Mouse (Mus musculus) heart, embryonic 14.5 days (tissue): Measurements from ENCODE around the gene Slc17a6. TPM values are rescaled to one million over a fixed set of nuclear protein-coding genes. Genes with fewer than 3 reads are reported as not detected.

ENCODE experiments used
- ATAC-seq: fragments of 200-750 bp; cut with Nextera tagmentation; 2 replicates; pipeline ENCODE4 v1.8.0; 2017; ENCODE audit warnings: low read depth, moderate TSS enrichment; ENCODE audit not compliant: insufficient number of reproducible peaks, insufficient read depth, low FRiP score
- H3K27ac ChIP-seq, 2 experiments: fragments of 200-500 bp in 1 of 2; fragments of 300-500 bp in 1 of 2; sonication (generic) in 1 of 2; replicated peaks in 1 of 2; 2 replicates each; pipeline ENCODE4 v1.5.1; 2012 to 2014; ENCODE audit warnings: low read depth in 2 of 2, low read length in 2 of 2, control low read depth in 1 of 2, mild to moderate bottlenecking in 1 of 2, mixed read lengths in 1 of 2; ENCODE audit not compliant: control insufficient read depth in 1 of 2, insufficient read depth in 1 of 2
- H3K27me3 ChIP-seq: fragments of 300-500 bp; sonication (generic); 2 replicates; pipeline ENCODE4 v1.6.1; 2014; ENCODE audit warnings: mild to moderate bottlenecking, low read length, control low read depth; ENCODE audit not compliant: control insufficient read depth, insufficient read depth
- H3K36me3 ChIP-seq: fragments of 300-500 bp; sonication (generic); 2 replicates; pipeline ENCODE4 v1.6.1; 2014; ENCODE audit warnings: mild to moderate bottlenecking, control low read depth, low read length, mixed read lengths; ENCODE audit not compliant: control insufficient read depth, insufficient read depth
- H3K4me1 ChIP-seq, 2 experiments: fragments of 200-500 bp in 1 of 2; fragments of 300-500 bp in 1 of 2; sonication (generic) in 1 of 2; 2 replicates each; pipeline ENCODE4 v1.6.1; 2012 to 2014; ENCODE audit warnings: low read length in 2 of 2, control low read depth in 1 of 2, mixed read lengths in 1 of 2; ENCODE audit not compliant: control insufficient read depth in 2 of 2, insufficient read depth in 2 of 2
- H3K4me2 ChIP-seq: fragments of 300-500 bp; sonication (generic); 2 replicates; pipeline ENCODE4 v1.6.1; 2014; ENCODE audit warnings: mild to moderate bottlenecking, low read length
- H3K4me3 ChIP-seq, 2 experiments: fragments of 200-500 bp in 1 of 2; fragments of 300-500 bp in 1 of 2; sonication (generic) in 1 of 2; 2 replicates each; pipeline ENCODE4 v1.5.1; 2012 to 2014; ENCODE audit warnings: low read length in 2 of 2, mild to moderate bottlenecking in 2 of 2, control low read depth in 1 of 2, low read depth in 1 of 2, moderate library complexity in 1 of 2; ENCODE audit not compliant: control insufficient read depth in 1 of 2, insufficient read depth in 1 of 2
- H3K9ac ChIP-seq: fragments of 300-500 bp; sonication (generic); 2 replicates; pipeline ENCODE4 v1.6.1; 2014; ENCODE audit warnings: mild to moderate bottlenecking, low read length
- H3K9me3 ChIP-seq: fragments of 300-500 bp; sonication (generic); 2 replicates; pipeline ENCODE4 v1.6.1; 2016; ENCODE audit warnings: low read length, control low read depth; ENCODE audit not compliant: control insufficient read depth
- WGBS: fragments of 180-500 bp; shearing (Covaris S2); extraction: QIAGEN DNeasy Blood & Tissue Kit; methylation state at CpG from one replicate; pipeline ENCODE4 v1.1.7; 2014; 5-methylcytosine and 5-hydroxymethylcytosine counted together
- polyA plus RNA-seq: library from polyadenylated mRNA; unstranded; fragments of >200 nt; fragmentation: Nextera tagmentation; extraction: Ambion mirVana; gene quantifications from 2 replicates; pipeline ENCODE4 v1.2.1, GENCODE M21; 2014

The Slc17a6 gene
- polyA plus RNA-seq, 1 experiment from 2014 or later: not detected

- Histone ChIP-seq H3K27me3 (peaks cover 86% of the 10 kb centered on the region), H3K4me1 (no peaks in the 10 kb centered on the region), H3K9ac (no peak overlapping the region), H3K27ac (no peak overlapping the region), H3K9me3 (no peaks in the 10 kb centered on the region), H3K36me3 (no peaks in the 10 kb centered on the region), H3K4me3 (no peak overlapping the region), H3K4me2 (no peak overlapping the region)
- WGBS: 2% methylated on average over 9 of the region's 9 CpGs
- no peak for ATAC-seq
Measured at GRCm38 (mm10) chr7:51628349-51628748, 6.5 kb downstream of the Slc17a6 start.

DNA sequence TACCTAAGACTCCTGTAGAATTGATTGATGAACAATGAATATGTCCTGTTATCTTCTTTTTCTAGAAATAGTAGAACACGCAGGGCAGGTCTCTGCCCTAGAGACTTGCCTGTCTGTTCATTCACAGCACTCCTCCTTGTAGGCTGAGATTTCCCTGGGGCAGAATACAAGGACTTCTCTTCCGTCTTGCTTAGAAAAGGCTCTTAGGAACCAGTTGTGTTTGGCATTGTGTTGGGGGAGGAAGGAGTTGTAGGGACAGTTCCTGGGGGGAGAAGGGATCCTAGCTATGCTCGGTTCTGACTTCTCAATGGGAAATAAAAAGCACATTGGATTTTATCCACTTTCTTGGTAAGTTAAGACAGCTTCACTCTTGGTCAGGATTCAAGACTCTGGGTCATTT is 7.4 kb downstream of the Slc17a6 start:
- H3K36me3 ChIP-seq: no peaks in the 10 kb centered on the region
- H3K9ac ChIP-seq: no peak overlapping the region
- H3K4me3 ChIP-seq: no peak overlapping the region
- no peaks in the 10 kb centered on the region for H3K9me3 ChIP-seq
- peaks cover 80% of the 10 kb centered on the region for H3K27me3 ChIP-seq
- H3K27ac ChIP-seq: no peak overlapping the region
- no peak for ATAC-seq
- 4% methylated on average over 3 of the region's 3 CpGs for WGBS
- no peaks in the 10 kb centered on the region for H3K4me1 ChIP-seq
- H3K4me2 ChIP-seq: no peak overlapping the region

DNA sequence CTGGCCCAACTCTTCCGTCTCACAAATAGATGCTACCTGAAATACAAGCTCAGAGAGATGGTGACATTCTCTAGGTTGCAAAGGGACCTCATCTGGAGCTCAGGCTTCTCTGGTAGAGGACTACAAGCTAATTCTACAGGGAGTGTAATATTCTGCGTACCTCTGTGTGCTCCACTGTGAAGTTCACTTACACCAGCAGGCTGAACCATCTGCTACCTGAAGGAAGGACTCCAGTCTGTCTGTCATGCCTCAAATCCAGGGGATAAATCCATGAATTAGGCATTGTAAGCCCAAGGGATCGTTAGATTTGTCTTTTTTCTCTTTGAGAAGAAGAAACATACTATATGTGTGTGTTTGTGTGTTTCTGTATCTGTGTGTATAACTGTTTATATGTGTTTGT is 9.4 kb downstream of the Slc17a6 start:
- WGBS: 46% methylated on average over 3 of the region's 3 CpGs
- H3K27me3 ChIP-seq: peaks cover 60% of the 10 kb centered on the region

DNA sequence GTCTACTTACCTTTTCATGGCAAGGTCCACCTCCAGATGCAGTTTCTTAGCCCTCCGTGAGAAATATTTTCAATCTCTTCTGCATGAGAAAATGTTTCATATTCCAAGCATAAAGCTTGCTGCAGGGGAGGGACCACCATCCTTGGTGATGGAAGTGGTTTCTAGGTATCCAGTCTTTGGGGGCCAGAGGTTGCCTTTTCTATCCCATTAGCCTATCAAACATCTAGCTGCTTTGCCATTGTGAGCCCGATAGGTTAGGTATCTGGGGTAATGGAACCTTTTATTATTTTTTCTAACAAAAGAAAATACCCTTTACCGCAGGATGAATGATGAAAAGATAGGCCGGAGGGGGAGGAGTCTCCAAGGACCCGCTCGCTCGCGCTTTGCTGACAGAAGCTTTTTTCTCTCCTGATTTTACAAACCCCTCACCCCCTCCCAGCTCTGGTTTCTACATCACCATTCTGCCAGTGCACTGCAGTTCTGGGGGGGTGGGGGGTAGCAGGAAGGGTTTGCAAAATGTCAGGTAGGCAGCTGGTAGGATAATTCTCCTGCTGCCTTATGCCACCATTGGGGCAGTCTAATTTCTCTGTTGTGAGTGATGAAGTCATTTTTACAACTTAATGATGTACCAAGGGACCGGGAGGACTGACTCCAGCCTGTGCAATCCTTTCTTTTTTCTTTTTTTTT is 10.9 kb downstream of the Slc17a6 start:
- Histone ChIP-seq H3K27me3 (peaks cover 45% of the 10 kb centered on the region), H3K36me3 (no peaks in the 10 kb centered on the region), H3K4me3 (no peak overlapping the region), H3K4me1 (no peaks in the 10 kb centered on the region), H3K27ac (no peak overlapping the region), H3K4me2 (no peak overlapping the region), H3K9me3 (no peaks in the 10 kb centered on the region), H3K9ac (no peak overlapping the region)
- WGBS: 7% methylated on average over 9 of the region's 9 CpGs
- no peak for ATAC-seq

More for the DNA sequence above, 9.4 kb downstream of the Slc17a6 start:
- Histone ChIP-seq H3K9ac (no peak overlapping the region), H3K4me1 (no peaks in the 10 kb centered on the region), H3K27ac (no peak overlapping the region), H3K36me3 (no peaks in the 10 kb centered on the region), H3K9me3 (no peaks in the 10 kb centered on the region), H3K4me3 (no peak overlapping the region), H3K4me2 (no peak overlapping the region)
- ATAC-seq: no peak

- Histone ChIP-seq H3K9me3 (no peaks in the 10 kb centered on the region), H3K36me3 (no peaks in the 10 kb centered on the region), H3K4me2 (no peak overlapping the region), H3K4me3 (no peak overlapping the region), H3K27ac (no peak overlapping the region), H3K9ac (no peak overlapping the region), H3K27me3 (peaks cover 39% of the 10 kb centered on the region), H3K4me1 (no peaks in the 10 kb centered on the region)
- ATAC-seq: no peak
- WGBS: 8% methylated on average over 7 of the region's 7 CpGs
Measured at GRCm38 (mm10) chr7:51633230-51633844, 11.5 kb downstream of the Slc17a6 start.

DNA sequence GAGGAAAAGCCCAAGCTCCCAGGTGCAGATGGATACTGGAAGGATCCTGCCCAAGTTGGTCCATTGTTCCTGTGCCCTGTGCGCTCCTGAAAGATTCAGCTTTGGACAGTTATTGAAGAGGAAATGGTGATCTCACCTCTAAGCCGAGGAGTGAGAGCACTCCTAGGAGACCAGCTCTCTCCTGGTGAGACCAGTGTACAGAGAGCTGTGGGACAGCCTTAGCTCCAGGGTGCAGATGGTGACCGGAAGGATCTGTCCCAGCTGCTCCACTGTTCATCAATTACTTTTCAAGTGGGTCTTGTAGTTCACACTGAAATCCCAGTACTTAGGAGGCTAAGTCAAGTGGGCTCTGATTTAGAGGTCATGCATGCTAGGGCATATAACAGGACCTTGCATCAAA is 35.3 kb downstream of the Slc17a6 start:
- H3K27me3 ChIP-seq: no peaks in the 10 kb centered on the region
- ATAC-seq: no peak
- H3K4me3 ChIP-seq: no peak overlapping the region
- H3K4me1 ChIP-seq: no peaks in the 10 kb centered on the region
- 66% methylated on average over 3 of the region's 3 CpGs for WGBS
- no peak overlapping the region for H3K4me2 ChIP-seq
- no peak overlapping the region for H3K27ac ChIP-seq
- no peak overlapping the region for H3K9ac ChIP-seq
- H3K36me3 ChIP-seq: no peaks in the 10 kb centered on the region
- H3K9me3 ChIP-seq: no peaks in the 10 kb centered on the region

- H3K9me3 ChIP-seq: no peaks in the 10 kb centered on the region
- H3K27me3 ChIP-seq: no peaks in the 10 kb centered on the region
- no peak overlapping the region for H3K4me2 ChIP-seq
- H3K9ac ChIP-seq: no peak overlapping the region
- ATAC-seq: no peak
- no peak overlapping the region for H3K4me3 ChIP-seq
- 11% methylated on average over 5 of the region's 5 CpGs for WGBS
- no peaks in the 10 kb centered on the region for H3K4me1 ChIP-seq
- H3K36me3 ChIP-seq: no peaks in the 10 kb centered on the region
- no peak overlapping the region for H3K27ac ChIP-seq
Measured at GRCm38 (mm10) chr7:51662441-51662840, 40.6 kb downstream of the Slc17a6 start.
